Mouse (Mus musculus) C2C12 (cell line): ENCODE results near the gene Ppat. TPM values are rescaled to one million over a fixed set of nuclear protein-coding genes. Genes with fewer than 3 reads are reported as not detected.
"Not testable (repeated sequence)": the region's sequence is repeated elsewhere in the genome, so short reads cannot be mapped to it uniquely, and the experiment has no call there.

Experiments used
- H3K27me3 ChIP-seq: one replicate; pipeline ENCODE4 v1.6.1; 2011; ENCODE audit not compliant: control insufficient read depth, insufficient read depth, insufficient read length
- H3K36me3 ChIP-seq: one replicate; pipeline ENCODE4 v1.6.1; 2011; ENCODE audit not compliant: control insufficient read depth, insufficient read depth
- H3K4me3 ChIP-seq: one replicate; pipeline ENCODE4 v1.5.1; 2011; ENCODE audit warnings: mild to moderate bottlenecking, control low read depth; ENCODE audit not compliant: poor library complexity, insufficient read depth, severe bottlenecking
- H3K79me2 ChIP-seq: one replicate; pipeline ENCODE4 v1.6.1; 2011; ENCODE audit not compliant: control insufficient read depth, insufficient read depth
- H3K79me3 ChIP-seq: one replicate; pipeline ENCODE4 v1.6.1; 2011; ENCODE audit warnings: low read depth, control low read depth
- H3ac ChIP-seq: one replicate; pipeline ENCODE3; 2011; ENCODE audit warnings: low read depth; ENCODE audit not compliant: control insufficient read depth, insufficient read length
- CEBPB ChIP-seq: IDR thresholded peaks from one replicate; pipeline ENCODE4 v1.6.1; 2011; ENCODE audit warnings: low read depth, mild to moderate bottlenecking, control low read depth, moderate library complexity
- CTCF ChIP-seq: IDR thresholded peaks from one replicate; pipeline ENCODE4 v1.5.1; 2011; ENCODE audit not compliant: control insufficient read depth, insufficient read depth, insufficient read length
- FOSL1 ChIP-seq: IDR thresholded peaks from one replicate; pipeline ENCODE4 v1.8.0; 2011; ENCODE audit warnings: mild to moderate bottlenecking, low read length; ENCODE audit not compliant: poor library complexity, insufficient read depth, severe bottlenecking
- MAX ChIP-seq: IDR thresholded peaks from one replicate; pipeline ENCODE4 v1.6.1; 2011; ENCODE audit warnings: mild to moderate bottlenecking, control low read depth
- MYOD1 ChIP-seq: IDR thresholded peaks from one replicate; pipeline ENCODE4 v1.6.1; 2011; ENCODE audit warnings: low read depth; ENCODE audit not compliant: control insufficient read depth, insufficient read length
- MYOG ChIP-seq: IDR thresholded peaks from one replicate; pipeline ENCODE4 v1.6.1; 2011; ENCODE audit not compliant: control insufficient read depth, insufficient read length; ENCODE audit errors: extremely low read depth
- USF1 ChIP-seq: IDR thresholded peaks from one replicate; pipeline ENCODE4 v1.6.1; 2011; ENCODE audit warnings: low read depth, mild to moderate bottlenecking, control low read depth, moderate library complexity
- polyA plus RNA-seq: library from polyadenylated mRNA; unstranded; fragments of >200 nt; fragmentation: generic; extraction: Trizol; gene quantifications from one replicate; pipeline ENCODE4 v1.2.1, GENCODE M21; 2012; ENCODE audit warnings: missing spikeins

Gene Ppat
- polyA plus RNA-seq, 1 experiment: 19.5 TPM

DNA sequence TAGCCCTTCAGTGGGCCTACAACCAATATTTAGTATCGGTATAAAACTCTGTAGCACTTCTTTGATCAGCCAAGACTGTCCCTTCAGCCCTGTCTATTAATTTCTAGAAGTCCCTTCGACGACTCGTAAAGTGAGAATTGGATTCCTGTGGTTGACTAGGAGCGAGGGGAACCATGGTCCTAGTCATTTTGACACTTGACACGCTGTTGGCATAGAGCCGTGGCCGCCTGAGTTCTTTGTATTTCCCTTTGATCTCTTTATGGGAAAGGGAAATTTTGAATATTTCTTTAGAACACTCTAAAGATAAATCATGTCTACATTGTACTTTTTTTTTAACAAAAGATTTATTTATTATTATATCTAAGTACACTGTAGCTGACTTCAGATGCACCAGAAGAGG, 24.4 kb upstream of the Ppat start:
- no peak for TF ChIP-seq MAX
- no peak for TF ChIP-seq FOSL1
- no peak for TF ChIP-seq MYOG
- TF ChIP-seq MYOD1: no peak
- no peak for TF ChIP-seq CEBPB
- no peak for TF ChIP-seq CTCF
- no peak for TF ChIP-seq USF1
- Histone ChIP-seq H3K79me2 (peaks cover 44% of the 10 kb centered on the region), H3ac (no peak overlapping the region), H3K4me3 (peak overlapping the region; percentile 96), H3K79me3 (peaks cover 34% of the 10 kb centered on the region), H3K27me3 (no peaks in the 10 kb centered on the region), H3K36me3 (peaks cover 40% of the 10 kb centered on the region)

DNA sequence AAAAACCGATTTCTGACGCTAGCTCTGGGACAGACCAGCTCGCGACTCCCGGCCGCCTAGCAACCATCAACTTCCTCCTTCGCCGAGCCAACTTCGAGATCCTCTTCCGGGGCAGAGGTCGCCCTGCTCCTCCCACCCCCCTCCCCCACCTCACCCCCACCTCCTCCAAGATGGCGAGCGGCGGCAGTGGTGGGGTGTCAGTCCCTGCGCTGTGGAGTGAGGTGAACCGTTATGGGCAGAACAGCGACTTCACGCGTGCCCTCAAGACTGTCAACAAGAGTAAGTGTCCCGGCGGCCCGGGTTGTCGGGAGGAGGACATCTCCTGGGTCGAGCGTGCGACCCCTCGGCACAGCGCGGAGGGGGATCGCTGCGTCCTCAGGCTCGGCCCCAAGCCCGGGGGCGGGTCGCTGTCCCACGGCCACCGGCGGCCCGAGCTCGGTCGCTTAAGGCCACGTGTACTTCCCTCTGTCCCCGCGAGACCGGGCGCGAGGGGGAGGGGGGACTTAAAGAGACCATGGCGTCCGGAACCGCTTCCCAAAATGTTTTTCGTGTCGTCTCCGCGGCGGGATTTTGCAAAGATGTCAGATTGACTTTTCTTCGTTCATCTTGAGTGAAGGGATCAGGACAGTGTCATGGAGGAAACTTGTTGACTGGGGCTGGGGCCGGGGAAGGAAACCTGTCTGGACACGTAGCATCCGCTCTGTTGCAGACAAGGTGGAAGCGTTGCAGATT, 23.3 kb upstream of the Ppat start, which contains the start of gene Srp72:
TSS of gene Srp72 (plus strand) at position 130 of the 732 bp plus-strand sequence.
- H3K4me3 ChIP-seq: peak within 1 kb of the TSS; percentile 96
- H3K27me3 ChIP-seq: no peaks in the 10 kb centered on the region
- H3K79me2 ChIP-seq: peaks cover 44% of the 10 kb centered on the region
- peak within 1 kb of the TSS; percentile 97 for H3ac ChIP-seq
- TF ChIP-seq MAX (peak; percentile 43), USF1 (no peak)
- H3K36me3 ChIP-seq: peaks cover 34% of the 10 kb centered on the region
- H3K79me3 ChIP-seq: peaks cover 34% of the 10 kb centered on the region

DNA sequence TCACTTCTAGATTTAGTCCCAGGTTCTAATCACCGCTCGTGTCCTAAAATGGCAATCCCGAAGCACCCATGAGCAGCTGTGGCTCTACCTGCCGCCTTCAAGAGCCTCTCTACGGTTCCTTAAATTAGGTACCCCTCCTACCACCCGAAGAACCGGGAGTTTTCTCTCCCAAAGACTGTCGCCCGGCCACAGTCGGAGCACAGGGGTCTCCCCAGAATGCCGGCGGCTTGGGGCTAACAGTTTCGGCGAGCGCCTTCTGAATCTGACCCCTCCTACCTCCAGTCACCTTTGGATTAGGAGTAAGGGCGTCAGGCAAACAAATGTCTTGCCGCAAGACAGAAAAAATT, 22.8 kb upstream of the Ppat start:
- H3K36me3 ChIP-seq: peaks cover 33% of the 10 kb centered on the region
- peaks cover 34% of the 10 kb centered on the region for H3K79me3 ChIP-seq
- no peaks in the 10 kb centered on the region for H3K27me3 ChIP-seq
- peak overlapping the region; percentile 59 for H3ac ChIP-seq
- H3K79me2 ChIP-seq: peaks cover 44% of the 10 kb centered on the region
- TF ChIP-seq CTCF (no peak), MYOG (no peak), USF1 (no peak), MYOD1 (no peak), MAX (no peak), CEBPB (no peak), FOSL1 (no peak)
- peak overlapping the region; percentile 96 for H3K4me3 ChIP-seq

DNA sequence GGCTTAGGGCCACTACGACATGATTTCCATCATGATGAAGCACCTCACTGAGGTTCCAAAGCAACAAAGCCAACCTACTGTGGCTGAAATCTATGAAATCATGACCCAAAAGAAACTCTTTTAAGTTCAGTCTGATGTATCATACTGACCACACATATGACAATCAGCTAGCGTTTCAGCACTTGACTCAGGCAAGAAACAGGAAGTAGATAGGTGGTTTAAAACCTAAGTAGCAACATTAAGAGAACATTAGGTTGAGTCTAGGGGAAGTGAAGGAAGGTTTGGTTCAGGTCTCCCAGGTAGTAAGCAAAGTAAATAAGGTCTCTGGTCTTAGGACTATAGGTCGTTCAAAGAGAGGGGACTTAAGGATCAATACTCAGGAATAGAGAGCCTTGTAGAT, 22.1 kb upstream of the Ppat start:
- H3K79me2 ChIP-seq: peaks cover 44% of the 10 kb centered on the region
- peak overlapping the region; percentile 96 for H3K4me3 ChIP-seq
- H3K27me3 ChIP-seq: no peaks in the 10 kb centered on the region
- peaks cover 34% of the 10 kb centered on the region for H3K79me3 ChIP-seq
- peaks cover 35% of the 10 kb centered on the region for H3K36me3 ChIP-seq
- no peak for TF ChIP-seq FOSL1
- TF ChIP-seq MYOD1: no peak
- no peak for TF ChIP-seq USF1
- TF ChIP-seq CTCF: no peak
- no peak for TF ChIP-seq CEBPB
- TF ChIP-seq MYOG: no peak
- TF ChIP-seq MAX: no peak
- no peak overlapping the region for H3ac ChIP-seq

DNA sequence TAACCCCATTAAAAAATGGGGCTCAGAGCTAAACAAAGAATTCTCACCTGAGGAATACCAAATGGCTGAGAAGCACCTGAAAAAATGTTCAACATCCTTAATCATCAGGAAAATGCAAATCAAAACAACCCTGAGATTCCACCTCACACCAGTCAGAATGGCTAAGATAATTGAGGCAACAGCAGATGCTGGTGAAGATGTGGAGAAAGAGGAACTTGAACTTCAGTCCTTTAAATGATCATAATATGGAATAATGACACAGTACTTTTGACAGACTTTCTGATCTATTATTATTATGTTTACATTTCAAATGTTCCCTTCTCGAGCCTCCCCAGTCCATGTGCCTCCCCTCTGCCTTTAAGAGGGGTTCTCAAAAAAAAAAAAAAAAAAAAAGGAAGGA, 19.7 kb upstream of the Ppat start:
- not testable (repeated sequence) for H3ac ChIP-seq, H3K27me3 ChIP-seq, H3K4me3 ChIP-seq
- Histone ChIP-seq H3K79me2 (peaks cover 26% of the 10 kb centered on the region), H3K79me3 (peaks cover 19% of the 10 kb centered on the region), H3K36me3 (peaks cover 36% of the 10 kb centered on the region)

DNA sequence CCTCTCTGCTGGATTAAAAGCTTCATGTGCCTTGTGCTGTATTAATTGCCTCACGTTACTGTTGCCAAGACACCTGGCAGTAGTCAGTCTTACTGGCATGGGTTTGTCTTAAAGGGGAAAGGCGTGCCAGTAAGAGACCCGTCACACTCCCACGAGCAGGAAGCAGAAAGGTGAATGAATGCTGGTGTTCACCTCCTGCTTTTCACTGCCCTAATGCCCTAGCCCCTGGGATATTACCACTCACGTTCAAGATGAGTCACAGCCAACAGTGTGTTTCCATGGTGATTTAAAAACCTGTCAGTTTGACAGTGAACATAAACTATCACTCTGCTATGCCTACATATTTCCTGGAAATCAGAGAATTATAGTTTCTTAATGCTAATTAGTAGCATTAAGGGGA, 17.9 kb upstream of the Ppat start:
- no peak for TF ChIP-seq MYOD1
- no peak for TF ChIP-seq CTCF
- no peak for TF ChIP-seq MYOG
- TF ChIP-seq FOSL1: no peak
- TF ChIP-seq USF1: no peak
- TF ChIP-seq CEBPB: no peak
- TF ChIP-seq MAX: no peak

More for the DNA sequence above, 17.9 kb upstream of the Ppat start:
- Histone ChIP-seq H3ac (no peak overlapping the region), H3K79me3 (peaks cover 3% of the 10 kb centered on the region), H3K27me3 (no peaks in the 10 kb centered on the region), H3K36me3 (peaks cover 51% of the 10 kb centered on the region), H3K4me3 (no peak overlapping the region), H3K79me2 (peaks cover 8% of the 10 kb centered on the region)
